25 mouse cellular contexts compared by ENCODE assay signal in genomic region chr17:16156596-16156995, GRCm38 (mm10).
DNase-seq lines count a peak whose midpoint lies in the region; ATAC-seq lines count a peak whose summit lies in the region.
"Had no signal": no experiment of that assay in that cellular context is flagged by ENCODE, and none has a peak within 500 bp of the region (broad histone marks: within the 10 kb centered on the region; RNA-seq: fewer than 3 reads in every experiment).

No protein-coding gene starts in this region.

- H3K27me3 ChIP-seq in forebrain, embryonic 13.5 days = no peaks in the 10 kb centered on the region
- no peaks in the 10 kb centered on the region for H3K27me3 ChIP-seq in forebrain, embryonic 10.5 days (ENCODE audit: poor library complexity, severe bottlenecking)
- H3K27me3 ChIP-seq in intestine, embryonic 14.5 days (replicated peaks; ENCODE audit: control insufficient read depth, insufficient read depth, low read length) = no peaks in the 10 kb centered on the region
- H3K27me3 ChIP-seq in intestine, embryonic 15.5 days (replicated peaks) = no peaks in the 10 kb centered on the region
- no peaks in the 10 kb centered on the region for H3K27me3 ChIP-seq in neural tube, embryonic 11.5 days (ENCODE audit: control insufficient read depth, insufficient read depth, low read length)
- H3K27me3 ChIP-seq: embryonic facial prominence, embryonic 12.5 days; limb, embryonic 13.5 days; liver, embryonic 12.5 days; Patski; stomach, embryonic 15.5 days had no signal

- H3K4me2 ChIP-seq in forebrain, embryonic 13.5 days = no peak overlapping the region
- H3K4me2 ChIP-seq in intestine, embryonic 14.5 days (ENCODE audit: low read length) = no peak overlapping the region
- no peak overlapping the region for H3K4me2 ChIP-seq in intestine, embryonic 15.5 days (replicated peaks)
- H3K4me2 ChIP-seq in neural tube, embryonic 11.5 days (ENCODE audit: low read depth) = no peak overlapping the region
- H3K4me2 ChIP-seq: embryonic facial prominence, embryonic 12.5 days; limb, embryonic 13.5 days; liver, embryonic 12.5 days; stomach, embryonic 15.5 days had no signal

- WGBS in forebrain, embryonic 13.5 days = 97% methylated on average over 3 of the region's 3 CpGs
- WGBS in forebrain, embryonic 10.5 days = 96% methylated on average over 3 of the region's 3 CpGs
- WGBS in intestine, embryonic 14.5 days = 82% methylated on average over 3 of the region's 3 CpGs
- 87% methylated on average over 3 of the region's 3 CpGs for WGBS in intestine, embryonic 15.5 days
- 80% methylated on average over 3 of the region's 3 CpGs for WGBS in neural tube, embryonic 11.5 days

- H3K27ac ChIP-seq in forebrain, embryonic 13.5 days = no peak overlapping the region
- H3K27ac ChIP-seq in forebrain, embryonic 10.5 days = no peak overlapping the region
- H3K27ac ChIP-seq in intestine, embryonic 14.5 days (ENCODE audit: low read depth) = no peak overlapping the region
- H3K27ac ChIP-seq in intestine, embryonic 15.5 days = no peak overlapping the region
- no peak overlapping the region for H3K27ac ChIP-seq in neural tube, embryonic 11.5 days (ENCODE audit: low read depth, low read length)
- H3K27ac ChIP-seq: embryonic facial prominence, embryonic 12.5 days; limb, embryonic 13.5 days; liver, embryonic 12.5 days; stomach, embryonic 15.5 days had no signal

- no peaks in the 10 kb centered on the region for H3K4me1 ChIP-seq in forebrain, embryonic 13.5 days
- peaks cover 7% of the 10 kb centered on the region for H3K4me1 ChIP-seq in forebrain, embryonic 10.5 days
- 0 out of 2 replicates have a peak, but pooled peaks cover 3% of the 10 kb centered on the region for H3K4me1 ChIP-seq in intestine, embryonic 14.5 days (replicated peaks; ENCODE audit: control insufficient read depth, insufficient read depth, low read length)
- no peaks in the 10 kb centered on the region for H3K4me1 ChIP-seq in intestine, embryonic 15.5 days (replicated peaks)
- H3K4me1 ChIP-seq in neural tube, embryonic 11.5 days (ENCODE audit: control insufficient read depth, insufficient read depth, low read length) = no peaks in the 10 kb centered on the region
- H3K4me1 ChIP-seq: limb, embryonic 13.5 days; liver, embryonic 12.5 days; stomach, embryonic 15.5 days had no signal

- no peak for DNase-seq in forebrain, embryonic 10.5 days (ENCODE audit: extremely low spot score, low spot score)
- DNase-seq in intestine, embryonic 14.5 days (ENCODE audit: low spot score) = no peak
- DNase-seq in neural tube, embryonic 11.5 days (ENCODE audit: low spot score) = no peak
- DNase-seq in neural tube, embryonic 10.5 days (ENCODE audit: extremely low spot score, low spot score) = no peak
- DNase-seq in cerebellum, postnatal 25 days = no peak
- DNase-seq: adrenal gland, adult 2 months; cerebellum, adult 11 months; cerebellum, adult 9-11 months; heart, postnatal 4 days; kidney, adult 9 months; kidney, postnatal 36 days; layer of hippocampus, postnatal 36 days; lung, adult 2 months; lung, postnatal 14 days; right cerebral cortex, adult 18-20 months; right cerebral cortex, postnatal 4 days; thymus, postnatal 25 days had no signal

- peak; percentile 51; the same call in 1 of the 2 replicates for ATAC-seq in forebrain, embryonic 13.5 days
- 0 out of 2 replicates have a peak, but pooled peaks have one; percentile 47 for ATAC-seq in intestine, embryonic 14.5 days (replicated peaks; ENCODE audit: low FRiP score, low TSS enrichment, low read depth)
- no peak for ATAC-seq in intestine, embryonic 15.5 days
- ATAC-seq in neural tube, embryonic 11.5 days (ENCODE audit: insufficient read depth, low FRiP score, low TSS enrichment) = peak; percentile 58; the same call in 1 of the 2 replicates
- ATAC-seq: intestine, embryonic 16.5 days; liver, embryonic 12.5 days; Patski had no signal

- no peaks in the 10 kb centered on the region for H3K9me3 ChIP-seq in forebrain, embryonic 13.5 days (replicated peaks)
- no peaks in the 10 kb centered on the region for H3K9me3 ChIP-seq in forebrain, embryonic 10.5 days
- no peaks in the 10 kb centered on the region for H3K9me3 ChIP-seq in intestine, embryonic 14.5 days (ENCODE audit: control insufficient read depth, low read length)
- no peaks in the 10 kb centered on the region for H3K9me3 ChIP-seq in intestine, embryonic 15.5 days
- H3K9me3 ChIP-seq in neural tube, embryonic 11.5 days (ENCODE audit: control insufficient read depth, low read length) = no peaks in the 10 kb centered on the region
- H3K9me3 ChIP-seq: embryonic facial prominence, embryonic 12.5 days; limb, embryonic 13.5 days; liver, embryonic 12.5 days; stomach, embryonic 15.5 days had no signal

- no peak overlapping the region for H3K9ac ChIP-seq in forebrain, embryonic 13.5 days
- H3K9ac ChIP-seq in intestine, embryonic 14.5 days (ENCODE audit: low read length) = no peak overlapping the region
- no peak overlapping the region for H3K9ac ChIP-seq in intestine, embryonic 15.5 days
- H3K9ac ChIP-seq in neural tube, embryonic 11.5 days (ENCODE audit: low read length) = no peak overlapping the region
- H3K9ac ChIP-seq: embryonic facial prominence, embryonic 12.5 days; limb, embryonic 13.5 days; liver, embryonic 12.5 days; stomach, embryonic 15.5 days had no signal

- H3K36me3 ChIP-seq in forebrain, embryonic 13.5 days (ENCODE audit: poor library complexity, severe bottlenecking) = no peaks in the 10 kb centered on the region
- no peaks in the 10 kb centered on the region for H3K36me3 ChIP-seq in forebrain, embryonic 10.5 days (replicated peaks)
- no peaks in the 10 kb centered on the region for H3K36me3 ChIP-seq in intestine, embryonic 14.5 days (ENCODE audit: control insufficient read depth, insufficient read depth, low read length)
- no peaks in the 10 kb centered on the region for H3K36me3 ChIP-seq in intestine, embryonic 15.5 days
- no peaks in the 10 kb centered on the region for H3K36me3 ChIP-seq in neural tube, embryonic 11.5 days (ENCODE audit: control insufficient read depth, insufficient read depth, low read length)
- H3K36me3 ChIP-seq: embryonic facial prominence, embryonic 12.5 days; limb, embryonic 13.5 days; liver, embryonic 12.5 days; stomach, embryonic 15.5 days had no signal

- no peak overlapping the region for H3K4me3 ChIP-seq in forebrain, embryonic 13.5 days
- no peak overlapping the region for H3K4me3 ChIP-seq in forebrain, embryonic 10.5 days
- no peak overlapping the region for H3K4me3 ChIP-seq in intestine, embryonic 14.5 days (ENCODE audit: low read depth, low read length)
- no peak overlapping the region for H3K4me3 ChIP-seq in intestine, embryonic 15.5 days (replicated peaks)
- H3K4me3 ChIP-seq in neural tube, embryonic 11.5 days (ENCODE audit: low read depth, low read length) = no peak overlapping the region
- H3K4me3 ChIP-seq: embryonic facial prominence, embryonic 12.5 days; limb, embryonic 13.5 days; liver, embryonic 12.5 days; stomach, embryonic 15.5 days had no signal
